Mouse (Mus musculus) testis, adult 2 months (tissue): ENCODE results near the gene Adam1b.

Source experiments
- CTCF ChIP-seq: fragments of 200-500 bp; IDR thresholded peaks from 2 replicates; pipeline ENCODE4 v1.5.1; 2012; ENCODE audit warnings: low read depth, mild to moderate bottlenecking, inconsistent platforms, low read length, moderate library complexity; ENCODE audit not compliant: control insufficient read depth, insufficient read depth, insufficient replicate concordance
- POLR2A ChIP-seq: fragments of 200-500 bp; IDR thresholded peaks from 2 replicates; pipeline ENCODE4 v1.6.1; 2012; ENCODE audit warnings: low read depth, mild to moderate bottlenecking, inconsistent platforms, low read length, moderate library complexity; ENCODE audit not compliant: control insufficient read depth

DNA sequence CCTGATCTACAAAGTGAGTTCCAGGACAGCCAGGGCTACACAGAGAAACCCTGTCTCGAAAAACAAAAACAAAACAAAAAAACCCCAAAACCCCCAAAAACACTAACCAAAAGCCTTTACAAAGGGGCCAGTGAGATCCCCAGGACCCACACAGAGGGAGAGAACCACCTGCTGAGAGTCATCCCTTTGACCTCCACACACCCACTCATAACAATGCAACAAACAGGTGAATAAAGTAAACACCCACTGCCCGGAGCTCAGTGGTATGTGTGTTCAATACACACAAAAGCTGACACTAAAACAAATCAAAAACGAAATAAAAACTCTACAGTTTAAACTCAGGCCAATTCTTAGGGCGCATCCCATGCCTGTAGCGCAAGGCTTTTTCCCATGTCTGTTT, 36.8 kb upstream of the Adam1b start:
- TF ChIP-seq CTCF (no peak), POLR2A (no peak)
